Mouse (Mus musculus) MEL (cell line): ENCODE results near the gene St7. TPM values are rescaled to one million over a fixed set of nuclear protein-coding genes. Genes with fewer than 3 reads are reported as not detected.

Experiments used
- DNase-seq: peaks from one replicate; pipeline ENCODE4 v3.0.0; 2011; ENCODE audit warnings: low read depth, low spot score
- H3K27ac ChIP-seq: 2 replicates; pipeline ENCODE4 v1.5.1; 2012; ENCODE audit warnings: low read depth, mild to moderate bottlenecking, control low read depth, low read length, moderate library complexity; ENCODE audit not compliant: control insufficient read depth
- H3K27me3 ChIP-seq, 2 experiments: fragments of 150-350 bp in 1 of 2; sonication (generic) in 1 of 2; 2 replicates each; pipeline ENCODE4 v1.6.1; 2012; ENCODE audit warnings: low read length in 2 of 2, mild to moderate bottlenecking in 2 of 2, improper control_type of control experiment in 1 of 2, moderate library complexity in 1 of 2; ENCODE audit not compliant: insufficient read depth in 2 of 2, control insufficient read depth in 1 of 2
- H3K36me3 ChIP-seq, 2 experiments: 2 replicates each; pipeline ENCODE4 v1.6.1; 2012 to 2014; ENCODE audit warnings: low read length in 2 of 2, improper control_type of control experiment in 1 of 2, inconsistent platforms in 1 of 2, mild to moderate bottlenecking in 1 of 2; ENCODE audit not compliant: insufficient read depth in 2 of 2, control insufficient read depth in 1 of 2
- H3K4me1 ChIP-seq, 2 experiments: fragments of 150-350 bp in 1 of 2; sonication (generic) in 1 of 2; 2 replicates each; pipeline ENCODE4 v1.6.1; 2012; ENCODE audit warnings: low read length in 2 of 2, improper control_type of control experiment in 1 of 2, mild to moderate bottlenecking in 1 of 2; ENCODE audit not compliant: insufficient read depth in 2 of 2, control insufficient read depth in 1 of 2
- H3K4me3 ChIP-seq, 2 experiments: fragments of 150-350 bp in 1 of 2; sonication (generic) in 1 of 2; 2 replicates each; pipeline ENCODE4 v1.5.1; 2012; ENCODE audit warnings: low read depth in 2 of 2, low read length in 2 of 2, mild to moderate bottlenecking in 2 of 2, moderate library complexity in 2 of 2, control low read depth in 1 of 2, improper control_type of control experiment in 1 of 2; ENCODE audit not compliant: control insufficient read depth in 1 of 2, insufficient read depth in 1 of 2
- H3K79me2 ChIP-seq: 2 replicates; pipeline ENCODE4 v1.6.1; 2012; ENCODE audit warnings: mild to moderate bottlenecking, low read length, moderate library complexity; ENCODE audit not compliant: control insufficient read depth, poor library complexity, insufficient read depth
- H3K9ac ChIP-seq: 2 replicates; pipeline ENCODE4 v1.6.1; 2012; ENCODE audit warnings: low read depth, mild to moderate bottlenecking, control low read depth, low read length, moderate library complexity; ENCODE audit not compliant: control insufficient read depth, poor library complexity, severe bottlenecking
- H3K9me3 ChIP-seq: fragments of 150-350 bp; sonication (generic); replicated peaks from 2 replicates; pipeline ENCODE4 v1.6.1; 2012; ENCODE audit warnings: mild to moderate bottlenecking, low read length, improper control_type of control experiment, moderate library complexity; ENCODE audit not compliant: insufficient read depth
- BHLHE40 ChIP-seq: IDR thresholded peaks from 2 replicates; pipeline ENCODE4 v1.6.1; 2012; ENCODE audit warnings: low read depth, mild to moderate bottlenecking, inconsistent platforms, low read length, improper control_type of control experiment, borderline replicate concordance
- CTCF ChIP-seq, 3 experiments: IDR thresholded peaks in 2 of 3; conservative IDR thresholded peaks in 1 of 3; 2 replicates each; pipeline ENCODE4 v1.5.1; 2011 to 2012; ENCODE audit warnings: low read length in 3 of 3, low read depth in 2 of 3, mild to moderate bottlenecking in 2 of 3, improper control_type of control experiment in 1 of 3, inconsistent platforms in 1 of 3, mixed read lengths in 1 of 3, moderate library complexity in 1 of 3; ENCODE audit not compliant: control insufficient read depth in 1 of 3, insufficient read depth in 1 of 3, poor library complexity in 1 of 3, severe bottlenecking in 1 of 3
- E2F4 ChIP-seq: IDR thresholded peaks from 2 replicates; pipeline ENCODE4 v1.6.1; 2011; ENCODE audit warnings: low read depth, low read length, improper control_type of control experiment, borderline replicate concordance
- ELF1 ChIP-seq: IDR thresholded peaks from 2 replicates; pipeline ENCODE4 v1.6.1; 2014; ENCODE audit warnings: low read depth, mild to moderate bottlenecking, inconsistent platforms, low read length, improper control_type of control experiment, moderate library complexity
- EP300 ChIP-seq, 2 experiments: IDR thresholded peaks; 2 replicates each; pipeline ENCODE4 v1.6.1; 2011; ENCODE audit warnings: improper control_type of control experiment in 2 of 2, low read length in 2 of 2, low read depth in 1 of 2, mild to moderate bottlenecking in 1 of 2
- ETS1 ChIP-seq: IDR thresholded peaks from 2 replicates; pipeline ENCODE4 v1.6.1; 2012; ENCODE audit warnings: low read depth, mild to moderate bottlenecking, inconsistent platforms, low read length, improper control_type of control experiment, moderate library complexity
- GATA1 ChIP-seq: IDR thresholded peaks from 2 replicates; pipeline ENCODE4 v1.6.1; 2011; ENCODE audit warnings: low read depth, low read length, improper control_type of control experiment
- JUND ChIP-seq: IDR thresholded peaks from 2 replicates; pipeline ENCODE4 v1.6.1; 2011; ENCODE audit warnings: low read depth, mild to moderate bottlenecking, improper control_type of control experiment, low read length
- KAT2A ChIP-seq: conservative IDR thresholded peaks from 2 replicates; pipeline ENCODE4 v1.6.1; 2012; ENCODE audit warnings: low read depth, low read length, improper control_type of control experiment, inconsistent platforms
- MXI1 ChIP-seq: IDR thresholded peaks from 2 replicates; pipeline ENCODE4 v1.6.1; 2011; ENCODE audit warnings: mild to moderate bottlenecking, low read depth, low read length, improper control_type of control experiment
- MYB ChIP-seq: IDR thresholded peaks from 2 replicates; pipeline ENCODE4 v1.6.1; 2011; ENCODE audit warnings: mild to moderate bottlenecking, low read depth, low read length, improper control_type of control experiment
- MYC ChIP-seq: IDR thresholded peaks from 2 replicates; pipeline ENCODE4 v1.6.1; 2011; ENCODE audit warnings: low read depth, mild to moderate bottlenecking, low read length, improper control_type of control experiment, moderate library complexity
- NELFE ChIP-seq: IDR thresholded peaks from 2 replicates; pipeline ENCODE4 v1.6.1; 2011; ENCODE audit warnings: low read depth, low read length, improper control_type of control experiment
- RAD21 ChIP-seq: IDR thresholded peaks from 2 replicates; pipeline ENCODE4 v1.6.1; 2011; ENCODE audit warnings: mild to moderate bottlenecking, low read depth, low read length, improper control_type of control experiment
- SIN3A ChIP-seq: IDR thresholded peaks from 2 replicates; pipeline ENCODE4 v1.6.1; 2012; ENCODE audit warnings: low read length, improper control_type of control experiment, inconsistent platforms
- TAL1 ChIP-seq: IDR thresholded peaks from 2 replicates; pipeline ENCODE4 v1.6.1; 2012; ENCODE audit warnings: mild to moderate bottlenecking, inconsistent platforms, low read length, moderate library complexity, mixed read lengths
- TBP ChIP-seq: IDR thresholded peaks from 2 replicates; pipeline ENCODE4 v1.8.0; 2011; ENCODE audit warnings: low read depth, low read length, improper control_type of control experiment
- TCF12 ChIP-seq: IDR thresholded peaks from 2 replicates; pipeline ENCODE4 v1.6.1; 2014; ENCODE audit warnings: low read depth, mild to moderate bottlenecking, inconsistent platforms, low read length, improper control_type of control experiment, moderate library complexity
- UBTF ChIP-seq: IDR thresholded peaks from 2 replicates; pipeline ENCODE4 v1.6.1; 2012; ENCODE audit warnings: low read depth, mild to moderate bottlenecking, inconsistent platforms, low read length, improper control_type of control experiment, moderate library complexity, borderline replicate concordance; ENCODE audit not compliant: insufficient read depth
- ZNF384 ChIP-seq: IDR thresholded peaks from 2 replicates; pipeline ENCODE4 v1.6.1; 2012; ENCODE audit warnings: low read depth, mild to moderate bottlenecking, inconsistent platforms, low read length, improper control_type of control experiment
- polyA plus RNA-seq, 2 experiments: library from polyadenylated mRNA; stranded (reverse) in 1 of 2; unstranded in 1 of 2; fragments of >175 nt in 1 of 2; fragments of >200 nt in 1 of 2; gene quantifications; 2 replicates each; pipeline versions ENCODE4 v1.2.1 to v1.2.4; 2012; ENCODE audit warnings: low replicate concordance in 2 of 2, low read depth in 1 of 2; ENCODE audit not compliant: insufficient read length in 2 of 2, insufficient read depth in 1 of 2, missing spikeins in 1 of 2
- total RNA-seq: library from RNA; depleted of rRNA; stranded (reverse); fragments of 300-350 nt; gene quantifications from 2 replicates; pipeline ENCODE4 v1.2.3, GENCODE M21; 2012

The St7 gene
- total and polyA plus RNA-seq, 3 experiments, result 34.4 to 48.5 TPM; not detected in 1

DNA sequence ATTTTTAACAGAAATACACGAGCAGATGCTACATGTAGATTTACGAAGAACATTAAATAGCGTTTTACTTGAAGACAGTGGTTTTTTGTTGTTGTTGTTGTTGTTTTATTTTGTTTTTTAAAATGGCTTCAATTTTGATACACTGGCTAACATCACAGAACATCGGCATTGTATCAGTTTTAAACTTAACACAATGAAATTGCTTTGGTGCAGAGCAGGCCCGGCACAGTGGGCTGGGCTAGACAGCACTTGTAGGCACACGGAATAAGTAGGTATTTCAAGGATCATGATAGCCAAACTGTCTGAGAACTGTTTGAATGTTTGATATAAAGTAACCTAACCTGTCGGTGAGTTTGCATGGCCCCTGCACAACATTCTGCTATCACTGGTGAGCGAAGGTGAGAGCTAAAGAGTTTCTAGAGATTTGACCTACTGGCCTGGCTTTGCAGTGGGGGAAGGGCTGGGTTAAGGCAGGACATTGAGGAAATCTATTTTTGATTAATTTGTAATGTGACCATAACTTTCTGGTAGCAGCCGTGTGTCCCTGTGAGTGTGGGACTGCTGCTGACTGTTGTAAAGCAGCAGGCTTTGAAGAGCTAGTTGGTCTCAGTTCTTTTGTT is 57.4 kb downstream of the St7 start:
- H3K4me3 ChIP-seq, result peak overlapping the region; percentile 63 to 77
- no peaks in the 10 kb centered on the region for H3K9me3 ChIP-seq
- peak overlapping the region; percentile 58 for H3K9ac ChIP-seq
- no peak for TF ChIP-seq TAL1
- TF ChIP-seq SIN3A, result no peak
- no peak for TF ChIP-seq RAD21
- TF ChIP-seq MXI1, result 0 out of 2 replicates have a peak, but pooled peaks have one; percentile 3
- TF ChIP-seq CTCF (IDR thresholded peaks at IDR 0.05 in 2 of 3, conservative IDR thresholded peaks at IDR 0.05 in 1 of 3; ENCODE audit: control insufficient read depth in 1 of 3, insufficient read depth in 1 of 3, low read depth in 2 of 3, low read length in 3 of 3, poor library complexity in 1 of 3, severe bottlenecking in 1 of 3), result no peak
- TF ChIP-seq MYC, result no peak
- no peak for TF ChIP-seq TCF12
- TF ChIP-seq ELF1, result no peak
- no peak for TF ChIP-seq EP300 (IDR thresholded peaks at IDR 0.05; ENCODE audit: low read depth in 1 of 2, low read length in 2 of 2)
- TF ChIP-seq KAT2A, result no peak
- no peak for TF ChIP-seq MYB
- TF ChIP-seq NELFE, result no peak
- TF ChIP-seq TBP, result 0 out of 2 replicates have a peak, but pooled peaks have one; percentile 9
- no peaks in the 10 kb centered on the region for H3K27me3 ChIP-seq
- H3K79me2 ChIP-seq, result peaks cover 28% of the 10 kb centered on the region
- H3K36me3 ChIP-seq, result peaks cover 0 to 27% of the 10 kb centered on the region in 2 experiments; a peak in 2 of 4 replicates
- peak; percentile 53 for DNase-seq
- peak overlapping the region; percentile 72 for H3K27ac ChIP-seq
- peaks cover 7 to 10% of the 10 kb centered on the region in 2 experiments for H3K4me1 ChIP-seq

DNA sequence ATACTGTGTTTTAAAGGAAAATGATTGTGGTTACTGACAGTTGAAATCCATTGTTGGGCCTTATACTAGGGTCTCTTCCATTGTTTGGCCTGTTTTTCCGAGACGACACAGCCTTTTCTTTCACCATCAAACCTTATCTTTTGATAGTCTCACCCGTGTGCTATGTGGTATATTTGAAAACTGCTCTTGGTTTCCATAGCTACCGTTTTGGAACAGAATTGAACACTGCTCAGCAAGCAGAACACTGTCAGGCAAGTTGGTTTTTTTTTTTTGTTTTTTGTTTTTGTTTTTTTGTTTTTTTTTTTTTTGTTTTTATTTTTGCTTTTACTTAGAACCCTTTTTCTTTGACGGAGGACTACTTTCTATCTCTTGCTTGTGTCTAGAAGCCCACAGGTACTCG is 58.2 kb downstream of the St7 start:
- peak overlapping the region; percentile 58 for H3K9ac ChIP-seq
- DNase-seq, result peak; percentile 70
- TF ChIP-seq ETS1, result 0 out of 2 replicates have a peak, but pooled peaks have one; percentile 8
- no peak for TF ChIP-seq JUND
- TF ChIP-seq UBTF, result no peak
- TF ChIP-seq TCF12, result 0 out of 2 replicates have a peak, but pooled peaks have one; percentile 11
- no peak for TF ChIP-seq GATA1
- TF ChIP-seq E2F4, result no peak
- peak; percentile 47; the same call in 1 of the 2 replicates for TF ChIP-seq MXI1
- peak; percentile 32; the same call in 1 of the 2 replicates for TF ChIP-seq SIN3A
- peak; percentile 72 for TF ChIP-seq ZNF384
- peak; percentile 51; the same call in 1 of the 2 replicates for TF ChIP-seq BHLHE40
- no peaks in the 10 kb centered on the region for H3K27me3 ChIP-seq
- peaks cover 0 to 32% of the 10 kb centered on the region in 2 experiments; a peak in 2 of 4 replicates for H3K36me3 ChIP-seq
- H3K27ac ChIP-seq, result peak overlapping the region; percentile 49
- H3K4me1 ChIP-seq, result peaks cover 11 to 16% of the 10 kb centered on the region in 2 experiments
- peak overlapping the region; percentile 63 to 77 for H3K4me3 ChIP-seq
- H3K79me2 ChIP-seq, result peaks cover 25% of the 10 kb centered on the region
- no peaks in the 10 kb centered on the region for H3K9me3 ChIP-seq
